ENCODE assay signal across 12 mouse cellular contexts in the genomic region with DNA sequence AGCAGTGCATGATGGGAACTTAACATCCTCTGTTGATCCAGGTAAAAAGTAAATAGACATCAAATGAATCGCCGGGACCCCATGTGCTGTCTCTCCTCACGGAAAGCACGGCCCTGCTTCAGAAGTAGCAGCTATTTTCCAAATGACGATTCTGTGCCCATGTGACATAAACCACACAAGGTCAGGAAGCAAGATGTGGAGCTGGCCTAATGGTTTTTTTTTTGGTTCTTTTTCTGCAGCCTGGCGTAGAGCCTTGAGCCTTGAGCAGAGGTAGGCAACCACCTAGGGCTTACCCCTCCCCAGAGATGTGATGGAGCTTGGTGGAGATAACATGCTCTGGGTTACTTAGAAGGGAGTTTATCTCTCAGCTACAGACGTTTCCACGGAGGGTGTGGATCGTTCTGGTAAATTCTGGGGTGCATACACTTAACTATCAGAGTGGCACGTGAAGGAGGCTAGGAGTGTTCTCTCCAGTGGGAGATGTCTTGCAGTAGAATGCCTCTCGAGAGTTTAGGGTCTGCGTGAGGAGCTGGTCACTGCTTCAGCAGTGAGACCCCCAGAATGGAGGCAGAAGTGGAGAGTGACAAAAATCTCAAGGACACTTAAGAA.
A peak's percentile ranks its signal among the peaks of the same experiment; 100 is the strongest.
DNase-seq lines count a peak whose midpoint lies in the region; ATAC-seq and TF ChIP-seq lines count a peak whose summit lies in the region.
"Had no signal": no experiment of that assay in that cellular context is flagged by ENCODE, and none has a peak within 500 bp of the region (broad histone marks: within the 10 kb centered on the region; RNA-seq: fewer than 3 reads in every experiment).

No protein-coding gene starts in this region.

- no peak overlapping the region for H3K9ac ChIP-seq in forebrain, embryonic 12.5 days
- H3K9ac ChIP-seq in forebrain, embryonic 15.5 days (replicated peaks): no peak overlapping the region
- H3K9ac ChIP-seq in midbrain, postnatal 0 days (replicated peaks; ENCODE audit: low read length, poor library complexity, severe bottlenecking): no peak overlapping the region
- no peak overlapping the region for H3K9ac ChIP-seq in midbrain, embryonic 11.5 days (ENCODE audit: low read length)
- peak overlapping the region; percentile 98 for H3K9ac ChIP-seq in liver, embryonic 14.5 days (replicated peaks)
- no peak overlapping the region for H3K9ac ChIP-seq in stomach, embryonic 16.5 days (ENCODE audit: low read length)

- 0 out of 2 replicates have a peak overlapping the region, but pooled peaks have one; percentile 16 for H3K4me2 ChIP-seq in forebrain, embryonic 12.5 days
- no peak overlapping the region for H3K4me2 ChIP-seq in forebrain, embryonic 15.5 days (replicated peaks)
- H3K4me2 ChIP-seq in midbrain, postnatal 0 days (ENCODE audit: low read depth, low read length, poor library complexity, severe bottlenecking): no peak overlapping the region
- no peak overlapping the region for H3K4me2 ChIP-seq in midbrain, embryonic 11.5 days
- peak overlapping the region; percentile 84 for H3K4me2 ChIP-seq in liver, embryonic 14.5 days (ENCODE audit: low read depth)
- no peak overlapping the region for H3K4me2 ChIP-seq in stomach, embryonic 16.5 days (ENCODE audit: low read depth, low read length)

- no peak for TF ChIP-seq CTCF in midbrain, postnatal 0 days (IDR thresholded peaks at IDR 0.05)
- TF ChIP-seq CTCF in liver, embryonic 14.5 days (IDR thresholded peaks at IDR 0.05; ENCODE audit: low read depth): no peak

- no peak overlapping the region for H3K27ac ChIP-seq in forebrain, embryonic 12.5 days
- no peak overlapping the region for H3K27ac ChIP-seq in forebrain, embryonic 15.5 days (replicated peaks)
- peak overlapping the region; percentile 57; the same call in 1 of the 2 replicates for H3K27ac ChIP-seq in midbrain, postnatal 0 days (ENCODE audit: low read depth, low read length)
- no peak overlapping the region for H3K27ac ChIP-seq in midbrain, embryonic 11.5 days (ENCODE audit: low read depth, low read length)
- peak overlapping the region; percentile 96 for H3K27ac ChIP-seq in liver, embryonic 14.5 days
- H3K27ac ChIP-seq in stomach, embryonic 16.5 days (ENCODE audit: low read length): no peak overlapping the region

- WGBS in forebrain, embryonic 12.5 days: 89% methylated on average over 12 of the region's 12 CpGs
- 89% methylated on average over 12 of the region's 12 CpGs for WGBS in forebrain, embryonic 15.5 days
- WGBS in midbrain, postnatal 0 days: 77% methylated on average over 12 of the region's 12 CpGs
- 89% methylated on average over 12 of the region's 12 CpGs for WGBS in midbrain, embryonic 11.5 days
- WGBS in liver, embryonic 14.5 days (ENCODE audit: insufficient replicate concordance): 18% methylated on average over 12 of the region's 12 CpGs
- 65% methylated on average over 12 of the region's 12 CpGs for WGBS in stomach, embryonic 16.5 days

- peaks cover 53% of the 10 kb centered on the region for H3K27me3 ChIP-seq in forebrain, embryonic 12.5 days
- H3K27me3 ChIP-seq in forebrain, embryonic 15.5 days: peaks cover 30% of the 10 kb centered on the region; the same call in 1 of the 2 replicates
- H3K27me3 ChIP-seq in midbrain, postnatal 0 days (ENCODE audit: insufficient read depth, low read length): no peaks in the 10 kb centered on the region
- no peaks in the 10 kb centered on the region for H3K27me3 ChIP-seq in midbrain, embryonic 11.5 days (ENCODE audit: control insufficient read depth, insufficient read depth, low read length)
- H3K27me3 ChIP-seq in liver, embryonic 14.5 days (ENCODE audit: control insufficient read depth, insufficient read depth, low read length): no peaks in the 10 kb centered on the region
- no peaks in the 10 kb centered on the region for H3K27me3 ChIP-seq in stomach, embryonic 16.5 days (ENCODE audit: control insufficient read depth, insufficient read depth, low read length)

- no peak for ATAC-seq in forebrain, embryonic 12.5 days (ENCODE audit: low FRiP score)
- no peak for ATAC-seq in forebrain, embryonic 15.5 days (replicated peaks)
- ATAC-seq in midbrain, postnatal 0 days (ENCODE audit: low FRiP score): no peak
- no peak for ATAC-seq in midbrain, embryonic 11.5 days (ENCODE audit: low FRiP score)
- ATAC-seq in liver, embryonic 14.5 days (ENCODE audit: insufficient read depth): peak; percentile 98
- ATAC-seq in stomach, embryonic 16.5 days (ENCODE audit: insufficient read depth, low FRiP score): peak; percentile 76; the same call in 1 of the 2 replicates

- 0 out of 2 replicates have a peak, but pooled peaks cover 5% of the 10 kb centered on the region for H3K9me3 ChIP-seq in forebrain, embryonic 12.5 days
- no peaks in the 10 kb centered on the region for H3K9me3 ChIP-seq in forebrain, embryonic 15.5 days
- no peaks in the 10 kb centered on the region for H3K9me3 ChIP-seq in midbrain, postnatal 0 days (ENCODE audit: low read length)
- no peaks in the 10 kb centered on the region for H3K9me3 ChIP-seq in midbrain, embryonic 11.5 days (ENCODE audit: control insufficient read depth, low read length)
- H3K9me3 ChIP-seq in liver, embryonic 14.5 days (ENCODE audit: control insufficient read depth, low read length): no peaks in the 10 kb centered on the region; the same call in 1 of the 2 replicates
- H3K9me3 ChIP-seq in stomach, embryonic 16.5 days (replicated peaks; ENCODE audit: control insufficient read depth, low read length): no peaks in the 10 kb centered on the region

- TF ChIP-seq EP300 in liver, embryonic 14.5 days (IDR thresholded peaks at IDR 0.05; ENCODE audit: low read depth): peak; percentile 97

- no peaks in the 10 kb centered on the region for H3K36me3 ChIP-seq in forebrain, embryonic 12.5 days (replicated peaks)
- H3K36me3 ChIP-seq in forebrain, embryonic 15.5 days: no peaks in the 10 kb centered on the region
- no peaks in the 10 kb centered on the region for H3K36me3 ChIP-seq in midbrain, postnatal 0 days (ENCODE audit: insufficient read depth, low read length)
- H3K36me3 ChIP-seq in midbrain, embryonic 11.5 days (ENCODE audit: control insufficient read depth, insufficient read depth, low read length): no peaks in the 10 kb centered on the region
- H3K36me3 ChIP-seq in liver, embryonic 14.5 days (replicated peaks; ENCODE audit: control insufficient read depth, insufficient read depth, low read depth): peaks cover 20% of the 10 kb centered on the region
- no peaks in the 10 kb centered on the region for H3K36me3 ChIP-seq in stomach, embryonic 16.5 days (ENCODE audit: control insufficient read depth, insufficient read depth, low read length)

- no peak for DNase-seq in midbrain, postnatal 0 days (ENCODE audit: low spot score)
- no peak for DNase-seq in midbrain, embryonic 11.5 days (ENCODE audit: low spot score, missing footprints)
- peak; percentile 93 to 94 (median 94) for DNase-seq in liver, embryonic 14.5 days (ENCODE audit: low read depth in 3 of 3, low spot score in 3 of 3)
- no peak for DNase-seq in gastrocnemius, postnatal 10 days
- DNase-seq in Muller cell, postnatal 12 days (ENCODE audit: inconsistent ontology term): no peak
- DNase-seq: adrenal gland, postnatal 36 days; kidney, postnatal 36 days; lung, postnatal 36 days; right cerebral cortex, postnatal 14 days had no signal

- no peak overlapping the region for H3K4me3 ChIP-seq in forebrain, embryonic 12.5 days (replicated peaks)
- no peak overlapping the region for H3K4me3 ChIP-seq in forebrain, embryonic 15.5 days
- no peak overlapping the region for H3K4me3 ChIP-seq in midbrain, postnatal 0 days (ENCODE audit: low read depth, low read length)
- H3K4me3 ChIP-seq in midbrain, embryonic 11.5 days (ENCODE audit: low read depth, low read length): no peak overlapping the region
- peak overlapping the region; percentile 92 for H3K4me3 ChIP-seq in liver, embryonic 14.5 days (ENCODE audit: insufficient read depth in 1 of 2, low read depth in 2 of 2, low read length in 2 of 2)
- H3K4me3 ChIP-seq in stomach, embryonic 16.5 days (replicated peaks; ENCODE audit: low read length): no peak overlapping the region

- H3K4me1 ChIP-seq in forebrain, embryonic 12.5 days: peaks cover 13% of the 10 kb centered on the region
- H3K4me1 ChIP-seq in forebrain, embryonic 15.5 days: peaks cover 18% of the 10 kb centered on the region
- peaks cover 2% of the 10 kb centered on the region; the same call in 1 of the 2 replicates for H3K4me1 ChIP-seq in midbrain, postnatal 0 days (ENCODE audit: insufficient read depth, low read length)
- no peaks in the 10 kb centered on the region; the same call in 1 of the 2 replicates for H3K4me1 ChIP-seq in midbrain, embryonic 11.5 days (ENCODE audit: control insufficient read depth, insufficient read depth, low read length)
- peaks cover 30 to 31% of the 10 kb centered on the region in 2 experiments for H3K4me1 ChIP-seq in liver, embryonic 14.5 days (replicated peaks; ENCODE audit: control insufficient read depth in 2 of 2, insufficient read depth in 2 of 2, low read length in 1 of 2)
- no peaks in the 10 kb centered on the region; the same call in 1 of the 2 replicates for H3K4me1 ChIP-seq in stomach, embryonic 16.5 days (ENCODE audit: control insufficient read depth, insufficient read depth, low read length)

Comparison
In these comparisons a context has a peak if more than half of its experiments do, and no peak if none do; other contexts are left out.
1. H3K27ac ChIP-seq: peak in midbrain, postnatal 0 days (single experiment) and liver, embryonic 14.5 days (single experiment); none in forebrain, embryonic 12.5 days (single experiment), forebrain, embryonic 15.5 days (single experiment), midbrain, embryonic 11.5 days (single experiment) and stomach, embryonic 16.5 days (single experiment).
2. H3K4me2 ChIP-seq: peak in forebrain, embryonic 12.5 days (single experiment) and liver, embryonic 14.5 days (single experiment); none in forebrain, embryonic 15.5 days (single experiment), midbrain, postnatal 0 days (single experiment), midbrain, embryonic 11.5 days (single experiment) and stomach, embryonic 16.5 days (single experiment).
3. ATAC-seq: peak in liver, embryonic 14.5 days (single experiment) and stomach, embryonic 16.5 days (single experiment); none in forebrain, embryonic 12.5 days (single experiment), forebrain, embryonic 15.5 days (single experiment), midbrain, postnatal 0 days (single experiment) and midbrain, embryonic 11.5 days (single experiment).
4. H3K4me3 ChIP-seq: peak in liver, embryonic 14.5 days (2 of 2); none in forebrain, embryonic 12.5 days (single experiment), forebrain, embryonic 15.5 days (single experiment), midbrain, postnatal 0 days (single experiment), midbrain, embryonic 11.5 days (single experiment) and stomach, embryonic 16.5 days (single experiment).
5. DNase-seq: peak in liver, embryonic 14.5 days (3 of 3); none in midbrain, postnatal 0 days (single experiment), midbrain, embryonic 11.5 days (single experiment), gastrocnemius, postnatal 10 days (single experiment) and Muller cell, postnatal 12 days (single experiment).